Mouse (Mus musculus): ENCODE measurements around the gene Sorl1. TPM values are rescaled to one million over a fixed set of nuclear protein-coding genes. Genes with fewer than 3 reads are reported as not detected.

Gene Sorl1
- total and polyA plus RNA-seq, 2 experiments from 2014 or later, result 1.1 to 12.9 TPM

- Histone ChIP-seq H3K4me1 (ENCODE audit: control insufficient read depth, insufficient read depth) (no peaks in the 10 kb centered on the region), H3K4me2 (ENCODE audit: low read depth, low read length) (peak overlapping the region; percentile 84), H3K4me3 (ENCODE audit: low read depth, low read length) (peak overlapping the region; percentile 55), H3K9ac (replicated peaks; ENCODE audit: low read depth, low read length) (peak overlapping the region; percentile 72), H3K9me3 (replicated peaks; ENCODE audit: control insufficient read depth, low read length) (no peaks in the 10 kb centered on the region), H3K27ac (ENCODE audit: low read depth) (peak overlapping the region; percentile 91), H3K27me3 (ENCODE audit: control insufficient read depth, insufficient read depth, low read length) (no peaks in the 10 kb centered on the region), H3K36me3 (replicated peaks; ENCODE audit: control insufficient read depth, insufficient read depth, low read length) (no peaks in the 10 kb centered on the region)
- ATAC-seq (ENCODE audit: insufficient read depth, low read depth) (peak; percentile 87), DNase-seq (ENCODE audit: low spot score) (peak; percentile 86)
- 1% methylated on average over 21 of the region's 21 CpGs for WGBS
- TF ChIP-seq EP300 (IDR thresholded peaks at IDR 0.05; ENCODE audit: low read depth) (0 out of 2 replicates have a peak, but pooled peaks have one; percentile 21), CTCF (IDR thresholded peaks at IDR 0.05; ENCODE audit: low read depth) (peak; percentile 85)
Observed at GRCm38 (mm10) chr9:41950991-41951451, 173.1 kb downstream of the Sorl1 start.

DNA sequence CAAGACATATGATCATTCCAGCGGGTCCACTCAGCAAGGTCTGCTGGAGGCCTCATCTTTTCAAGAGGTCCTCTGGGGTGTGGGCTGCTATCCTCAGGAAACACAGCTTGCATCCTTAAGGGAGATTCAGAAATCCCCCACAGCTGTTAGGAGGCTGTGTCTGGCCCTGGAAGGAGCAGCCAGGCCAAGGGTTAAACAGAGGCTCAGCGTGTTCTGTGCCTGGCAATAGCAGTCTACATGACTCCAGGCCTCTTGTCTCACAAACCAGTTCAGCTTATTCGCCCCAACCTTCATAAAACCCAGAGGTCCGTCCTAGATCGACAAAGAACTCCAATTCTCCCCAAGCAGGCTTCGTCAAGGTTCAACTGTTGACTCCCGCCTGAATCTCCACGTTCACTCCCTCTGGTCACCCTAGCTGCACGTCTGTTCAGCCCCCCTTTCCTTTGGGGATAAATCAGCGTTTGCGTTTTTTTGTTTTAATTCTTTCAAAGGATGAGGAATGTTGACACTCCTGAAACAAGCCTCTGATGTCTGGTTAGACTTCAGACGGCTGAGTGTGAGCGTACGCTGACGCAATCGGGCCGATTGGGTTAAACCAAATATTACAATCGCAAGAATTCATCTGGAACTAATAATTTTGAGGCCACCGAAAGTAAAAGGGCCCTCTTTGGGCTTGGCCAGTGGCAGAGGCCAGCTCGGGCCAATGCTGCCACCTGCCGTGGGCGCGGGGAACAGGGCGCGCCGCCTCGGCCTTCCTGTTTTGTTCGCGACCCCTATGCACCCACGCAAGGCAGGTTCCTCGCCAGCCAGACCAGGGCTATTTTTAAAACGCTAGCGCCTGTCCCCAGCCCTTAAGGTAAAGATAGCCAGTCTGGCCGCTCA lies 173.7 kb downstream of the Sorl1 start:
- no peaks in the 10 kb centered on the region for H3K36me3 ChIP-seq (replicated peaks; ENCODE audit: control insufficient read depth, insufficient read depth, low read length)
- H3K9ac ChIP-seq (replicated peaks; ENCODE audit: low read depth, low read length), result peak overlapping the region; percentile 72
- no peaks in the 10 kb centered on the region for H3K4me1 ChIP-seq (ENCODE audit: control insufficient read depth, insufficient read depth)
- peak overlapping the region; percentile 84 for H3K4me2 ChIP-seq (ENCODE audit: low read depth, low read length)
- H3K27me3 ChIP-seq (ENCODE audit: control insufficient read depth, insufficient read depth, low read length), result no peaks in the 10 kb centered on the region
- TF ChIP-seq EP300 (IDR thresholded peaks at IDR 0.05; ENCODE audit: low read depth), result peak; percentile 70
- TF ChIP-seq CTCF (IDR thresholded peaks at IDR 0.05; ENCODE audit: low read depth), result peak; percentile 93
- 8% methylated on average over 34 of the region's 34 CpGs for WGBS
- H3K4me3 ChIP-seq (ENCODE audit: low read depth, low read length), result peak overlapping the region; percentile 55
- H3K27ac ChIP-seq (ENCODE audit: low read depth), result peak overlapping the region; percentile 91
- peak; percentile 89 for ATAC-seq (ENCODE audit: insufficient read depth, low read depth)
- peak; percentile 82 for DNase-seq (ENCODE audit: low spot score)
- no peaks in the 10 kb centered on the region for H3K9me3 ChIP-seq (replicated peaks; ENCODE audit: control insufficient read depth, low read length)

DNA sequence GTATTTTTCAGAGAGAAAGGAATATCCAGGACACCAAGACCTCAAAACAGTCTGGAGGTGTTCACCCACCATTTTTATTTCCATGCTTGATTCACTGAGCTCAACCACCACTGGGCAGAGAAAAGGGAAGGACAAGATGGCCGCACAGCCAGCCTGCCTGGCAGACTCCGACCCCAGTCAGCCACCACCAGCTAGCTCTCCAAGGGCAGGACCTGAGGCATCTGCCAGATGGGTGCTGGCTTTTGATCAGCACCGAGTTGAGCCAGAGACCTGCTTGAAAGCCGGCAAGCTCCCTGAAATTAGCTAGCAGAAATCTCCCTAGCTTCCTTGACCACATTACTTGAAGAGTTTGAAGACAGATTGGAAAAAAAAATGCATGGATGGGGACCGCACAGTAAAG lies 174.6 kb downstream of the Sorl1 start:
- no peaks in the 10 kb centered on the region for H3K36me3 ChIP-seq (replicated peaks; ENCODE audit: control insufficient read depth, insufficient read depth, low read length)
- ATAC-seq (ENCODE audit: insufficient read depth, low read depth) (no peak), DNase-seq (ENCODE audit: low spot score) (no peak)
- no peak overlapping the region for H3K4me3 ChIP-seq (ENCODE audit: low read depth, low read length)
- H3K4me2 ChIP-seq (ENCODE audit: low read depth, low read length), result no peak overlapping the region
- H3K9ac ChIP-seq (replicated peaks; ENCODE audit: low read depth, low read length), result no peak overlapping the region
- TF ChIP-seq EP300 (IDR thresholded peaks at IDR 0.05; ENCODE audit: low read depth) (no peak), CTCF (IDR thresholded peaks at IDR 0.05; ENCODE audit: low read depth) (no peak)
- H3K27me3 ChIP-seq (ENCODE audit: control insufficient read depth, insufficient read depth, low read length), result no peaks in the 10 kb centered on the region
- H3K27ac ChIP-seq (ENCODE audit: low read depth), result peak overlapping the region; percentile 91; the same call in 1 of the 2 replicates
- no peaks in the 10 kb centered on the region for H3K9me3 ChIP-seq (replicated peaks; ENCODE audit: control insufficient read depth, low read length)
- WGBS, result 75% methylated on average over 5 of the region's 5 CpGs
- H3K4me1 ChIP-seq (ENCODE audit: control insufficient read depth, insufficient read depth), result no peaks in the 10 kb centered on the region

DNA sequence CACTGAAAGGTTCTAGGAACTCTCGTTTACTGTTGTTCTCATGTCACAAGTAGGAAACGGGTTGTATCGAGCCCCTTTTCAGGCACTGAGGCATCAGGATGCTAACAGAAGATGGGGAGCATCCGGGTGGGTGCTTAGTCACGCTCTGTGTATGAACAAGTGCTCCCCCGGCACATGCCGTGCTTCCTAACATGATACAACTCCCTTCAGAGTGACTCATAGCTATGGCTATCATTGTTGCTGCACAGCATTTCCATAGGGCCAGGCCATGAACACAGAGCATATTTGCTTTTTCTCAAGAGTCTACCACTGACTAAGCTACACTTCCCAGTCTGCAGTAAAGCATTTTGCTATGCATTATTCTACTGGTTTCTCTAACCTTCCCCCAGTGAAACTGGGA lies 179.1 kb downstream of the Sorl1 start:
- WGBS, result 89% methylated on average over 7 of the region's 7 CpGs
- ATAC-seq (ENCODE audit: insufficient read depth, low read depth), result no peak

DNA sequence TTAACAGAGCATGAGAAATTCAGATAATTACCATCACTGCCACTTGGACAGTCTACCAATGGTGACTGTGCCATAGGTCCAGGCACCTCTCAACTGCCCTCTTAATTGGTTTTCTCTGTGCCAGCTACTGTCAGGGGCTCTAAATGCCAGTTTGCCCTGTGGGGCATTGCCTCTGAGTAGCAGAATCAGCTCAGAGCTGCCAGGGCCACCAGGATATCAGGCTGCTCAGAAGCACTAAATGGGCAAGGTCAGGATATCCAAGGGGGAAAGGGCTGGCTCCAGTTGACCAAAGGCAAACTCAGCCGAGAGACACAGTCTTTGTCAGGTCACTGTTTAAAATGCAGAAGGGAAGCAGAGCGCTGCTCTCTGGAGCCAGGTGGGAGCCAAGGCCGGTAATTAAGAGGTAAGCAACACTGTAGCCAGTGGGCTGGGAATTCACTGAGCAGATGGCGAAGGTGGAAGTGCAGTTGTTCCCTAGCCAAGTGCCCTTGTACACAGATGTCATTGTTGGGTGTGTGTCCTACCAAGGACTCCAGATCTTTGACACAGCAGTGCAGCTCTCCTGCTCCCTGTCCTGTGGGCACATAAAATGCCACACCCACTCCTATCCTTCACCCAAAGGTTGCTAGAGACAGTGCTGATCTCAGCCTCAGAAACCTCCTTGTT lies 181.0 kb downstream of the Sorl1 start:
- no peak for TF ChIP-seq CTCF (IDR thresholded peaks at IDR 0.05; ENCODE audit: low read depth)
- no peak for TF ChIP-seq EP300 (IDR thresholded peaks at IDR 0.05; ENCODE audit: low read depth)
- Histone ChIP-seq H3K4me1 (ENCODE audit: control insufficient read depth, insufficient read depth) (0 out of 2 replicates have a peak, but pooled peaks cover 2% of the 10 kb centered on the region), H3K9me3 (replicated peaks; ENCODE audit: control insufficient read depth, low read length) (no peaks in the 10 kb centered on the region), H3K36me3 (replicated peaks; ENCODE audit: control insufficient read depth, insufficient read depth, low read length) (no peaks in the 10 kb centered on the region), H3K27me3 (ENCODE audit: control insufficient read depth, insufficient read depth, low read length) (no peaks in the 10 kb centered on the region), H3K4me2 (ENCODE audit: low read depth, low read length) (no peak overlapping the region), H3K27ac (ENCODE audit: low read depth) (no peak overlapping the region), H3K4me3 (ENCODE audit: low read depth, low read length) (no peak overlapping the region), H3K9ac (replicated peaks; ENCODE audit: low read depth, low read length) (no peak overlapping the region)
- DNase-seq (ENCODE audit: low spot score) (no peak), ATAC-seq (ENCODE audit: insufficient read depth, low read depth) (no peak)
- 82% methylated on average over 4 of the region's 4 CpGs for WGBS

More for the DNA sequence above, 179.1 kb downstream of the Sorl1 start:
- Histone ChIP-seq H3K9me3 (replicated peaks; ENCODE audit: control insufficient read depth, low read length) (no peaks in the 10 kb centered on the region), H3K4me1 (ENCODE audit: control insufficient read depth, insufficient read depth) (no peaks in the 10 kb centered on the region), H3K9ac (replicated peaks; ENCODE audit: low read depth, low read length) (no peak overlapping the region), H3K27ac (ENCODE audit: low read depth) (no peak overlapping the region), H3K36me3 (replicated peaks; ENCODE audit: control insufficient read depth, insufficient read depth, low read length) (no peaks in the 10 kb centered on the region), H3K4me2 (ENCODE audit: low read depth, low read length) (no peak overlapping the region), H3K4me3 (ENCODE audit: low read depth, low read length) (no peak overlapping the region), H3K27me3 (ENCODE audit: control insufficient read depth, insufficient read depth, low read length) (no peaks in the 10 kb centered on the region)
- no peak for DNase-seq (ENCODE audit: low spot score)
- TF ChIP-seq EP300 (IDR thresholded peaks at IDR 0.05; ENCODE audit: low read depth), result no peak
- no peak for TF ChIP-seq CTCF (IDR thresholded peaks at IDR 0.05; ENCODE audit: low read depth)

All from heart, postnatal 0 days (tissue).